Mouse (Mus musculus): ENCODE results near the gene Rabepk.

- TF ChIP-seq CTCF (IDR thresholded peaks at IDR 0.05; ENCODE audit: control insufficient read depth, insufficient read depth, low read length) (no peak), POLR2A (IDR thresholded peaks at IDR 0.05; ENCODE audit: borderline replicate concordance, control insufficient read depth, low read depth, low read length) (no peak)
Observed at GRCm38 (mm10) chr2:34835669-34836068, 36.0 kb upstream of the Rabepk start.
